Comparison of ENCODE assay signal across 10 mouse cellular contexts in genomic region chr8:117859734-117860133, GRCm38 (mm10). TPM values are rescaled to one million over a fixed set of nuclear protein-coding genes. Genes with fewer than 3 reads are reported as not detected.
DNase-seq lines count a peak whose midpoint lies in the region; ATAC-seq lines count a peak whose summit lies in the region.
"Had no signal": no experiment of that assay in that cellular context is flagged by ENCODE, and none has a peak within 500 bp of the region (broad histone marks: within the 10 kb centered on the region; RNA-seq: fewer than 3 reads in every experiment).

No protein-coding gene starts in this region.

- H3K4me2 ChIP-seq in heart, embryonic 14.5 days (ENCODE audit: low read length) = peak overlapping the region; percentile 50
- peak overlapping the region; percentile 37 for H3K4me2 ChIP-seq in hindbrain, embryonic 13.5 days
- peak overlapping the region; percentile 32 for H3K4me2 ChIP-seq in midbrain, embryonic 15.5 days
- H3K4me2 ChIP-seq: lung, embryonic 15.5 days had no signal

- H3K36me3 ChIP-seq in heart, embryonic 14.5 days (ENCODE audit: control insufficient read depth, insufficient read depth, low read length) = no peaks in the 10 kb centered on the region
- H3K36me3 ChIP-seq in hindbrain, embryonic 13.5 days = no peaks in the 10 kb centered on the region
- H3K36me3 ChIP-seq in midbrain, embryonic 15.5 days (replicated peaks) = no peaks in the 10 kb centered on the region
- H3K36me3 ChIP-seq: lung, embryonic 15.5 days had no signal

- intact Hi-C loops in heart, postnatal 36 days (cut with DNase I) = loop anchor here (5.0 kb wide), 1 partner anchor 232 kb away; no protein-coding TSS in a partner anchor

- no peak overlapping the region for H3K27ac ChIP-seq in heart, embryonic 14.5 days (replicated peaks in 1 of 2; ENCODE audit: control insufficient read depth in 1 of 2, insufficient read depth in 1 of 2, low read depth in 2 of 2, low read length in 2 of 2)
- no peak overlapping the region for H3K27ac ChIP-seq in hindbrain, embryonic 13.5 days
- no peak overlapping the region for H3K27ac ChIP-seq in midbrain, embryonic 15.5 days
- H3K27ac ChIP-seq: lung, embryonic 15.5 days had no signal

- H3K4me1 ChIP-seq in heart, embryonic 14.5 days (ENCODE audit: control insufficient read depth in 2 of 2, insufficient read depth in 2 of 2, low read length in 2 of 2) = peaks cover 0 to 5% of the 10 kb centered on the region in 2 experiments; a peak in 1 of 4 replicates
- H3K4me1 ChIP-seq in hindbrain, embryonic 13.5 days (replicated peaks) = peaks cover 6% of the 10 kb centered on the region
- H3K4me1 ChIP-seq in midbrain, embryonic 15.5 days = peaks cover 7% of the 10 kb centered on the region

- H3K27me3 ChIP-seq in heart, embryonic 14.5 days (ENCODE audit: control insufficient read depth, insufficient read depth, low read length) = no peaks in the 10 kb centered on the region
- H3K27me3 ChIP-seq in hindbrain, embryonic 13.5 days = no peaks in the 10 kb centered on the region
- no peaks in the 10 kb centered on the region for H3K27me3 ChIP-seq in midbrain, embryonic 15.5 days (replicated peaks)

- peak overlapping the region; percentile 4 to 8; a peak in 2 of 4 replicates for H3K4me3 ChIP-seq in heart, embryonic 14.5 days (ENCODE audit: control insufficient read depth in 1 of 2, insufficient read depth in 1 of 2, low read depth in 1 of 2, low read length in 2 of 2)
- no peak overlapping the region for H3K4me3 ChIP-seq in hindbrain, embryonic 13.5 days
- H3K4me3 ChIP-seq in midbrain, embryonic 15.5 days = no peak overlapping the region
- H3K4me3 ChIP-seq: lung, embryonic 15.5 days had no signal

- H3K9ac ChIP-seq in heart, embryonic 14.5 days (ENCODE audit: low read length) = no peak overlapping the region
- H3K9ac ChIP-seq in hindbrain, embryonic 13.5 days = no peak overlapping the region
- no peak overlapping the region; the same call in 1 of the 2 replicates for H3K9ac ChIP-seq in midbrain, embryonic 15.5 days
- H3K9ac ChIP-seq: lung, embryonic 15.5 days had no signal

- 10% methylated on average over 11 of the region's 11 CpGs for WGBS in heart, embryonic 14.5 days
- WGBS in hindbrain, embryonic 13.5 days = 9% methylated on average over 11 of the region's 11 CpGs
- 6% methylated on average over 11 of the region's 11 CpGs for WGBS in midbrain, embryonic 15.5 days

- ATAC-seq in heart, embryonic 14.5 days (ENCODE audit: insufficient number of reproducible peaks, insufficient read depth, low FRiP score, low read depth) = no peak
- peak; percentile 51; the same call in 1 of the 2 replicates for ATAC-seq in common myeloid progenitor, adult 5-6 weeks (replicated peaks; ENCODE audit: low read depth, poor library complexity, severe bottlenecking)
- ATAC-seq in hindbrain, embryonic 13.5 days (ENCODE audit: low FRiP score) = no peak
- no peak; the same call in 1 of the 2 replicates for ATAC-seq in midbrain, embryonic 15.5 days (replicated peaks)

- DNase-seq in heart, postnatal 36 days = no peak
- no peak for DNase-seq in urinary bladder, postnatal 25 days (ENCODE audit: low spot score)
- DNase-seq in adrenal gland, adult 8-10 months = no peak
- DNase-seq in cerebellum, adult 11-12 months = no peak
- DNase-seq: kidney, postnatal 36 days had no signal

- no peaks in the 10 kb centered on the region for H3K9me3 ChIP-seq in heart, embryonic 14.5 days (ENCODE audit: control insufficient read depth, low read length)
- no peaks in the 10 kb centered on the region for H3K9me3 ChIP-seq in hindbrain, embryonic 13.5 days
- H3K9me3 ChIP-seq in midbrain, embryonic 15.5 days = no peaks in the 10 kb centered on the region
- H3K9me3 ChIP-seq: lung, embryonic 15.5 days had no signal

RNA-seq across cellular contexts. Expression of gene Mphosph6, which starts 58.0 kb away (rescaled TPM):
- polyA plus RNA-seq in heart, embryonic 14.5 days (2014; fragmentation: Nextera tagmentation; extraction: Ambion mirVana) = 29.9 and 32.4 TPM in 2 replicates
- 1 to 10 TPM; 6.8 to 9.4 TPM for total RNA-seq in heart, postnatal 36 days (2021)
- 46.9 and 51.0 TPM in 2 replicates for total RNA-seq in common myeloid progenitor, adult 5-6 weeks (2017)
- 36.4 and 37.5 TPM in 2 replicates for polyA plus RNA-seq in hindbrain, embryonic 13.5 days (2015; fragmentation: Nextera tagmentation; extraction: Ambion mirVana)
- polyA plus RNA-seq in midbrain, embryonic 15.5 days (2015; fragmentation: Nextera tagmentation; extraction: Ambion mirVana) = 28.8 and 29.8 TPM in 2 replicates
- total RNA-seq in adrenal gland, adult 8-10 months (2022) = 10 to 100 TPM; 17.5 to 24.0 (median 21.9) TPM

Comparison
In these comparisons a context has a peak if more than half of its experiments do, and no peak if none do; other contexts are left out.
1. H3K4me3 ChIP-seq: peak in heart, embryonic 14.5 days (2 of 2); none in hindbrain, embryonic 13.5 days (single experiment) and midbrain, embryonic 15.5 days (single experiment).
2. Peak in every context shown above with its lines, with median percentiles within 50 percentile points of each other: H3K4me2 ChIP-seq.